Mouse (Mus musculus) heart, postnatal 0 days (tissue): ENCODE results near the gene Kctd13.

Source experiments
- CTCF ChIP-seq: IDR thresholded peaks from 2 replicates; pipeline ENCODE4 v1.5.1; 2016; ENCODE audit warnings: antibody characterized with exemption, control low read depth, low read depth
- EP300 ChIP-seq: IDR thresholded peaks from 2 replicates; pipeline ENCODE4 v1.6.1; 2016; ENCODE audit warnings: antibody characterized with exemption, low read depth

DNA sequence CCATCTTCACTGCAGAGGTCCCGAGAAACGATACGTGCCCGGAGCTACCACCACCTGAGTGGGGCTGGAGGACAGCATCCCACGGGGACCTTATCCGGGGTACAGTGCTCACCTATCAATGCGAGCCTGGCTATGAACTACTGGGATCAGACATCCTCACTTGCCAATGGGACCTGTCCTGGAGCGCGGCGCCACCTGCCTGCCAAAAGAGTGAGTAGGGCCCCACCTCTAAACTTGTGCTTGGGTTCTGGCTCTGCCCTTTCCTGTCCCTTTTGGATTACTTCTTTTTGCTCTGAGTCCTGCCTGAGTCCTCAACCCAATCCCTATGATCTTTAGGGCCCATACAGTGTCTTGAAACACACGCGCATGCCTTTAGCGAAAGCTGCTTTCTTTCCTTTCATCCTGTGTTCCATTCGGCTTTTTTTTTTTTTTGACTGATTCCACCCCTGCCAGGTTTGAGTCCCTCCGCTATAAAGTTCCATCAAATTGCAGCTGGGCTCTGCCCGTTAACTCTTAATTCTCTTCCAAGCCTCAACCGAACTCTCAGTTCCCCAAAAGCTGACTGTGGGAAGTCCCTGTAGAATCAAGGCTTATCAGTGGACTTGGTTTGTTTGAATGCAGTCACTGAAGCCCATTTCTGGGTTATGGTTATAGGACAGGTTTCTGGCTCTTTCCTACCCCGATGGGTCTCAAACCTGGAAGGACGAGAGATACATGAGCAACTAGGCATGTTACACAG, 35.0 kb downstream of the Kctd13 start:
- TF ChIP-seq CTCF (peak; percentile 60), EP300 (no peak)
